Mouse (Mus musculus): ENCODE results near the gene Wbp11.
A peak's percentile ranks its signal among the peaks of the same experiment; 100 is the strongest.

Wbp11 gene

GRCm38 (mm10) chr6:136827881-136828561 lies at the start of gene Wbp11:
Gene Wbp11 (minus strand): TSS chr6:136828233.
- DNase-seq (ENCODE audit: low read depth, low spot score) = peak; percentile 98

GRCm38 (mm10) chr6:136875670-136876069 lies 47.6 kb upstream of the Wbp11 start, which contains the start of gene Mgp:
Gene Mgp (minus strand): TSS chr6:136875823.
- DNase-seq (ENCODE audit: low read depth, low spot score) = no peak

GRCm38 (mm10) chr6:136874599-136874998 lies 46.6 kb upstream of the Wbp11 start:
- DNase-seq (ENCODE audit: low read depth, low spot score) = no peak

- no peak for DNase-seq (ENCODE audit: low read depth, low spot score)
Measured at GRCm38 (mm10) chr6:136868921-136869320, 40.9 kb upstream of the Wbp11 start.

- no peak for DNase-seq (ENCODE audit: low read depth, low spot score)
Measured at GRCm38 (mm10) chr6:136866150-136866549, 38.1 kb upstream of the Wbp11 start.

- no peak for DNase-seq (ENCODE audit: low read depth, low spot score)
Measured at GRCm38 (mm10) chr6:136865360-136865759, 37.3 kb upstream of the Wbp11 start.

GRCm38 (mm10) chr6:136861020-136861419 lies 33.0 kb upstream of the Wbp11 start:
- peak; percentile 72 for DNase-seq (ENCODE audit: low read depth, low spot score)

- no peak for DNase-seq (ENCODE audit: low read depth, low spot score)
Measured at GRCm38 (mm10) chr6:136858420-136858819, 30.4 kb upstream of the Wbp11 start.

GRCm38 (mm10) chr6:136857873-136858260 lies 29.8 kb upstream of the Wbp11 start:
- no peak for DNase-seq (ENCODE audit: low read depth, low spot score)

GRCm38 (mm10) chr6:136857186-136857872 lies 29.3 kb upstream of the Wbp11 start, which contains the start of gene Art4:
Gene Art4 (minus strand): TSS chr6:136857733.
- DNase-seq (ENCODE audit: low read depth, low spot score) = peak; percentile 47

GRCm38 (mm10) chr6:136856071-136856636 lies 28.1 kb upstream of the Wbp11 start:
- DNase-seq (ENCODE audit: low read depth, low spot score) = no peak

- no peak for DNase-seq (ENCODE audit: low read depth, low spot score)
Measured at GRCm38 (mm10) chr6:136855183-136855582, 27.1 kb upstream of the Wbp11 start.

- DNase-seq (ENCODE audit: low read depth, low spot score) = no peak
Measured at GRCm38 (mm10) chr6:136854361-136854781, 26.3 kb upstream of the Wbp11 start.

- peak; percentile 34 for DNase-seq (ENCODE audit: low read depth, low spot score)
Measured at GRCm38 (mm10) chr6:136852762-136853161, 24.7 kb upstream of the Wbp11 start.

GRCm38 (mm10) chr6:136852348-136852747 lies 24.3 kb upstream of the Wbp11 start:
- no peak for DNase-seq (ENCODE audit: low read depth, low spot score)

- no peak for DNase-seq (ENCODE audit: low read depth, low spot score)
Measured at GRCm38 (mm10) chr6:136850267-136850666, 22.2 kb upstream of the Wbp11 start.

GRCm38 (mm10) chr6:136848971-136849370 lies 20.9 kb upstream of the Wbp11 start:
- no peak for DNase-seq (ENCODE audit: low read depth, low spot score)

- no peak for DNase-seq (ENCODE audit: low read depth, low spot score)
Measured at GRCm38 (mm10) chr6:136848399-136848798, 20.4 kb upstream of the Wbp11 start.

GRCm38 (mm10) chr6:136847790-136848189 lies 19.8 kb upstream of the Wbp11 start:
- DNase-seq (ENCODE audit: low read depth, low spot score) = peak; percentile 83

GRCm38 (mm10) chr6:136847267-136847666 lies 19.2 kb upstream of the Wbp11 start:
- no peak for DNase-seq (ENCODE audit: low read depth, low spot score)

- no peak for DNase-seq (ENCODE audit: low read depth, low spot score)
Measured at GRCm38 (mm10) chr6:136845706-136846480, 17.9 kb upstream of the Wbp11 start.

- DNase-seq (ENCODE audit: low read depth, low spot score) = no peak
Measured at GRCm38 (mm10) chr6:136844903-136845302, 16.9 kb upstream of the Wbp11 start.
